Mouse (Mus musculus) small intestine, adult 2 months (tissue): ENCODE results near the gene Mrpl32.

Experiments
- CTCF ChIP-seq: fragments of 200-500 bp; IDR thresholded peaks from 2 replicates; pipeline ENCODE4 v1.5.1; 2012; ENCODE audit warnings: low read depth, mild to moderate bottlenecking, control low read depth, inconsistent platforms, low read length, moderate library complexity, mixed read lengths; ENCODE audit not compliant: insufficient replicate concordance, insufficient read length; ENCODE audit errors: extremely low read depth
- POLR2A ChIP-seq: fragments of 200-500 bp; IDR thresholded peaks from 2 replicates; pipeline ENCODE4 v1.6.1; 2012; ENCODE audit warnings: low read depth, mild to moderate bottlenecking, control low read depth, inconsistent platforms, low read length, moderate library complexity

DNA sequence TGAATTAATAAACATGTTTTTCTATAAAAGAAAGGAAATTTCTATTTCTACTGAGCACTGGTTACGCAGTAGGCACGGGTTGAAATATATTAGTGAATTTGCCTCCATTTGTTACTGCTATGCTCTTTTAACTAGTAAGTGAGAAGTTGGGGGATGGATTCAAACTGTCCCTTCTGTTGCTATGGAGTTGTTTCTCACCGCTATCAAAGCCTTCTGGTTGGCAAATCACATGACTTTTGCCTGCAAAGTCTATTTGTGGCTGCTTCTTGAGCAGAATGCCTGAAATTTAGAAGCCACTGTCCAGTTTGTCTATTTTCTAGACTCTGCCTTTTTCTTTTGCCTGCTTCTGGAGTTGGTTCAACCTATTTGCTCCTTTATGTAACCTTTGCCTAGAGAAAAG is 32.6 kb downstream of the Mrpl32 start:
- TF ChIP-seq POLR2A (no peak), CTCF (no peak)
